Mouse (Mus musculus) E14TG2a.4 (cell line): Measurements from ENCODE around the gene Efcc1.

Source experiments
- H3K27me3 ChIP-seq: 2 replicates; pipeline ENCODE4 v1.6.1; 2014; ENCODE audit warnings: low read length, control low read depth; ENCODE audit not compliant: insufficient read depth
- H3K36me3 ChIP-seq: 2 replicates; pipeline ENCODE4 v1.6.1; 2014; ENCODE audit warnings: low read length, control low read depth; ENCODE audit not compliant: insufficient read depth
- H3K4me1 ChIP-seq: replicated peaks from 2 replicates; pipeline ENCODE4 v1.6.1; 2014; ENCODE audit warnings: low read depth, low read length, control low read depth
- H3K4me3 ChIP-seq: replicated peaks from 2 replicates; pipeline ENCODE4 v1.5.1; 2014; ENCODE audit warnings: mild to moderate bottlenecking, low read length
- H3K9me3 ChIP-seq: 2 replicates; pipeline ENCODE4 v1.6.1; 2014; ENCODE audit warnings: low read length, control low read depth
- CTCF ChIP-seq: conservative IDR thresholded peaks from 2 replicates; pipeline ENCODE4 v1.5.1; 2014; ENCODE audit warnings: low read length
- NANOG ChIP-seq: IDR thresholded peaks from 2 replicates; pipeline ENCODE4 v1.6.1; 2014; ENCODE audit warnings: borderline replicate concordance, low read length, mixed read lengths
- POU5F1 ChIP-seq: IDR thresholded peaks from 2 replicates; pipeline ENCODE4 v1.6.1; 2014; ENCODE audit warnings: low read length, borderline replicate concordance

The Efcc1 gene

DNA sequence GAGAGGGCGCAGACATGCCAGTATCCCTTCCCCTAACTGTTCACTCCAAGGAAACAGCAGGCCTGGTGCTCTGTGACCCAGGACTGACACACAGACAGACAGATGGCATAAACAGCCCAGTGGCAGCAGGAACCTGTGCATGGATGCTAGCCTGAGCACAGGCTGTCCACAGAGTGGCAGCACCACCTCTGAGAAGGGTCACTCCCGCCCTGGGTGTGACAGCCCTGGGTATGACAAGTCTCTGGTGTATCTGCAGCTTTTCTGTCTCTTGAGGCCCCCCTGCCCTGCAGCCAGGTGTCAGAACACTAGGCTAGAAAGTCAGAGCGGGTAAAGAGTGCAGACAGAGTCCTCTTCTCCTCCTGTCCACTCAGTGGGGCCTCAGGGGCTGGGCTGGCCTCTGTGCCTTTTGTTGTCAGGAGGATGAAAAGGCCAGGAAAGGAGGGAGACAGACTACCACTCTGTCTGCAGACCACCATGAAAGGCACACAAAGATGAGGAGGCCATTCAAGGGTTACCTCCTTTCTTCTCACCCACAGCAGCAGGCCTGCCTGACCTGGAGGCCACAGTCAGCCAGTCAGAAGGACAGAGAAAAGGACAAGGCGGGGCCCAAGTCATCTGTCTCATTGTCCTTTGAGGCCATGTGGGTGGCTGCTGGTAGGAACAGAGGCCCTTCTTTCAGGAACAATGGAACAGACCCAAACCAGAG lies 7.4 kb downstream of the Efcc1 start:
- Histone ChIP-seq H3K36me3 (no peaks in the 10 kb centered on the region), H3K9me3 (no peaks in the 10 kb centered on the region; the same call in 1 of the 2 replicates), H3K4me3 (no peak overlapping the region), H3K4me1 (peaks cover 6% of the 10 kb centered on the region), H3K27me3 (peaks cover 57% of the 10 kb centered on the region)
- TF ChIP-seq CTCF, result no peak
- TF ChIP-seq POU5F1, result no peak
- no peak for TF ChIP-seq NANOG

DNA sequence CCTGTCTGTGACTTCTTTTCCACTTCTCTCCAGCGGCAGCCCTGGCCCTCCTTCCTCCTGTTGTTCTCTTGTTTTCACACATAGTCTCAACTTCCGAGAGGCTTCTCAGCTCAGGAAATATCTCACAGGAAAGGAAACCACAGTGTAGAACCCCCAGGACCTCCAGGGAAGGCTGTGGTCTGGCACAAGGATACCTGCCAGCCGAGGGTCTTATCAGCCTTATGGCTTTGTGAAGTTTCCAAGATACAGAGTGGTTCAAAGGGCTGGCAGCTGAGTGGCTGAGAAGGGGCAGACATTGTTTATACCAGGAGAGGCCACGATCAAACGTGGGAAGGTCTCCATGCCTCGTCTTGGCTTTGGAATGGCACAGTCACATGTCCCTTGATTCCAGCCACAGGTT lies 9.2 kb downstream of the Efcc1 start:
- TF ChIP-seq NANOG (no peak), POU5F1 (no peak), CTCF (no peak)
- peaks cover 38% of the 10 kb centered on the region for H3K27me3 ChIP-seq
- H3K4me3 ChIP-seq, result no peak overlapping the region
- no peaks in the 10 kb centered on the region; the same call in 1 of the 2 replicates for H3K9me3 ChIP-seq
- H3K36me3 ChIP-seq, result no peaks in the 10 kb centered on the region
- H3K4me1 ChIP-seq, result no peaks in the 10 kb centered on the region; the same call in 1 of the 2 replicates

DNA sequence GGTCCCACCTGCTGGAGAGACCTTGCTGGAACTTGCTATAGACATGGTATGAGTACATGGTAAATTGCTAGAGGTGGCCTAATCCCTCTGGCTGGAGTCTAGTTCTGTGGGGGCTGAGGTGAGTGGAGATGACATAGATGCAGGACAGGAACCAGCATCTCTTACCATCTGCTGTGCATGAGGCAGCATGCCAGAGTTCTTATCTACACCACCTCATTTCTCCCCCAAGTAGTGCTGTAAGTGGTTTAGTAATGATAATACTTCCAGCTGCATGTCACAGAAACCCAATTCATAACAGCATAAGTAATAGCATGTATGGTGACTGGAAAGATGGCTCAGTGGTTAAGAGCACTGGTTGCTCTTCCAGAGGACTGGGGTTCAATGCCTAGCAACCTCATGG lies 9.8 kb downstream of the Efcc1 start:
- Histone ChIP-seq H3K27me3 (peaks cover 32% of the 10 kb centered on the region), H3K4me3 (no peak overlapping the region), H3K9me3 (no peaks in the 10 kb centered on the region), H3K4me1 (no peaks in the 10 kb centered on the region; the same call in 1 of the 2 replicates), H3K36me3 (no peaks in the 10 kb centered on the region)
- TF ChIP-seq POU5F1, result no peak
- TF ChIP-seq CTCF, result no peak
- no peak for TF ChIP-seq NANOG

DNA sequence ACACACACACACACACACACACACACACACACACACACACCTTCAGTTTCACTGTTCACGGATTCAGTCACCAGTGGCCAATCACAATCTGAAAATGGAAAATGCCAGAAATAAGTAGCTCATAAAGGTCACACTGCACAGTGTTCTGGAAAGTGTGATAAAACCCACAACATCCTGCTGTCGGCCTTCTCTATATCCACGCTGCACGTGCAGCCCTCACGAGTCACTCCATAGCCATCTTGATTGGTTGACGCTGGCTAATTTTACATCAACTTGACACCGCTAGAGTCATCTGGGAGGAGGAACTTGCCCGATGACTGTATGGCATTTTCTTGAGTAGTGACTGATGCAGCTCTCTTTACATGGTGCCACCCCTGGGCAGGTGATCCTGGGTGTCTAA lies 11.3 kb downstream of the Efcc1 start:
- Histone ChIP-seq H3K36me3 (no peaks in the 10 kb centered on the region), H3K9me3 (no peaks in the 10 kb centered on the region), H3K4me1 (no peaks in the 10 kb centered on the region; the same call in 1 of the 2 replicates), H3K27me3 (peaks cover 20% of the 10 kb centered on the region), H3K4me3 (no peak overlapping the region)
- TF ChIP-seq CTCF (no peak), POU5F1 (no peak), NANOG (no peak)

DNA sequence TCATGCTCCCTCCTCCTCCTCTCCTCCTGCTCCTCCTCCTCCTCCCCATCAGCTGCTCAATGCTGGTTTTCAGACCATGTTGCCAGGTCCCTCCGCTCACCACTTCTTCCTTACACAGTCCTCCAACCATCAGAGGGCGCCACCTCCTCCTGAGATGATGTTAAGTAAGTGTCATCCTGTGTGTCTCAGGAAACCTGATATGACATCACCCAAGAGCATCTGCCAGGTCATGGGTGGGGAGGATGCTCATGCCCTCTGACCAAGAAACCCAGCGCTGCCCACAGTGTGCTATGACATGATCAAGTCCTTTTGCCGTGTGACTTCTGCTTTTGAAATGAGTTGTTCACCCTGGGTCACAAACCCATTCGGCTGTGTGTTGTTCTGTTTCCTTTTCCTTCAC lies 12.1 kb downstream of the Efcc1 start:
- no peaks in the 10 kb centered on the region for H3K36me3 ChIP-seq
- TF ChIP-seq POU5F1, result no peak
- peak; percentile 36; the same call in 1 of the 2 replicates for TF ChIP-seq CTCF
- H3K4me1 ChIP-seq, result no peaks in the 10 kb centered on the region; the same call in 1 of the 2 replicates
- no peak overlapping the region for H3K4me3 ChIP-seq
- peaks cover 17% of the 10 kb centered on the region for H3K27me3 ChIP-seq
- H3K9me3 ChIP-seq, result no peaks in the 10 kb centered on the region

DNA sequence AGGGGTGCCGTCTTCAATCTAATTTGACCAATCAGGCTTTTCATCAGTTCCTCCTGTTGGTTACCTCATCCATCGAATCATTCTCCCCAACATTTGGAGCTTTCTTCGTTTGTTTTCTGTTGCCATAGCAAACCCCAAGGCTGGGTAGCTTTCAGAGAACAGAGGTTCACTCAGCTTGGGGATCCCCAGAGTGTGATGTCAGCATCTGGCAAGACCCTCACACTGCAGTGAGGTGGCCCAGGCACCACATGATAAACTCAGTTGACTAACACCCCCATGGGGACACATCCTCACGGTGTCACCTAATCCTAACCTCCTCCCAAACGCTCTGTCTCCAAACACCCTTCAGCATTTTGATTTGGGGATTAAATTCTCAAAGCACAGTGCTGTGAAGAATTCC lies 12.6 kb downstream of the Efcc1 start:
- Histone ChIP-seq H3K36me3 (no peaks in the 10 kb centered on the region), H3K4me1 (no peaks in the 10 kb centered on the region), H3K27me3 (peaks cover 12% of the 10 kb centered on the region), H3K4me3 (no peak overlapping the region), H3K9me3 (no peaks in the 10 kb centered on the region)
- TF ChIP-seq CTCF, result no peak
- TF ChIP-seq NANOG, result no peak
- TF ChIP-seq POU5F1, result no peak

DNA sequence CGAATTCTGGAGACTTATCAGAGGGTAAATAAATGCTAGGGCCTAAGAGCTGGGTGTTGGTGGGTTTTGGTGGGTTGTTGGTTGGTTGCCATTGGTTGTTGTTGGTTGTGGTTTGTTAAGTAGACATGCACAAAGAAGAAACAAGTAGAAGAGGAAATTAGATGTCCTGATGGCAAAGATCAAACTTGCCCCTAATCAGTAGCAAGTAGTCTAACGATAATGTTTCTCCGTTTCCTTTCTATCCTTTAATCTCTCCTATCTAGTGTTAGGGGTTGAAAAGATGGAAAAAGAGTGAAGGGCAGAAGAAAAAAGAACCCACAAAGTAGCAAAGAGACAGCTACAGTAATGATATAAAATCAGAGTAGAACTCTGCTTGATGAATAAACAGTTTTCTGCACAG lies 14.0 kb downstream of the Efcc1 start:
- no peaks in the 10 kb centered on the region for H3K36me3 ChIP-seq
- peaks cover 9% of the 10 kb centered on the region; the same call in 1 of the 2 replicates for H3K9me3 ChIP-seq
- H3K27me3 ChIP-seq, result peaks cover 5% of the 10 kb centered on the region; the same call in 1 of the 2 replicates
- no peaks in the 10 kb centered on the region for H3K4me1 ChIP-seq
- TF ChIP-seq NANOG (no peak), CTCF (no peak), POU5F1 (no peak)
- no peak overlapping the region for H3K4me3 ChIP-seq

DNA sequence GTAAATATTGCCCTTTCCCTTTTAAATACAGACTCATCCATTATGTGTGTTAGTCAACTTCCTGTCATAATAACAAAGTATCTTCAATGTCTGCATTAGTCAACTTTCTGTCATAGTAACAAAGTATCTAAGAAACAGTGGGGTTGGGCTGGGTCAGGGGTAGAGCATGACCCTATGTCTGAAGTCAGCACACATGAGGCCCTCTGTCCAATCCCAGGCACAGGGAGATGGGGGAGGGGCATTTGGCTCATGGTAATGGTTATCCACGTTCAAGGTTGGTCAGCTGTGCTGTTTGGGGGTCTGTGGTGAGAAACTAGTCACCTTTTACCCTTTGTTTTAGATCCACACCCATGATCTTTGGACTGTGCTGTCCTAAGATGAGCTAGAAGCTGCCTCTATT lies 14.6 kb downstream of the Efcc1 start:
- H3K9me3 ChIP-seq, result peaks cover 9% of the 10 kb centered on the region; the same call in 1 of the 2 replicates
- TF ChIP-seq NANOG, result no peak
- no peak for TF ChIP-seq POU5F1
- no peak for TF ChIP-seq CTCF
- H3K27me3 ChIP-seq, result 0 out of 2 replicates have a peak, but pooled peaks cover under 1% of the 10 kb centered on the region
- H3K36me3 ChIP-seq, result no peaks in the 10 kb centered on the region
- no peaks in the 10 kb centered on the region for H3K4me1 ChIP-seq
- no peak overlapping the region for H3K4me3 ChIP-seq

DNA sequence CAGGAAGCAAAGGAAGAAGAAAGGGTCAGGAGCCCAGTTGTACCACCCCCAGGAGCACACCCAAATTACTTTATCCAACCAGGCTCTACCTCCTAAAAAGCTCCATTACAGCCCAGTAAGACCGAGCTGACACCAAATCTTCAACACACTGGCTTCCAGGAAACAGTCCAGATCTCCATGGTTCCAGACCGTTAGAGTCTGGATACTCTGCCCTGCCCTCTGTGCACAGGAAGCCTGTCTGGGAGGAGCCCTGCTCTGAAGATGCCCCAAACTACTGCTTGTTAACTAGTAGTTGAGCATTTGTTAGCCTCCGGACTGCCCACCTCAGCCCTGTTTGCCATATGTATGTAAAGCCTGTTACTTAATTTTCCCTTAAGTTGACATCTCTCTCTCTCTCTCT lies 15.4 kb downstream of the Efcc1 start:
- TF ChIP-seq POU5F1 (no peak), CTCF (no peak), NANOG (no peak)
- no peak overlapping the region for H3K4me3 ChIP-seq
- no peaks in the 10 kb centered on the region for H3K27me3 ChIP-seq
- H3K36me3 ChIP-seq, result no peaks in the 10 kb centered on the region
- H3K9me3 ChIP-seq, result peaks cover 9% of the 10 kb centered on the region; the same call in 1 of the 2 replicates
- no peaks in the 10 kb centered on the region for H3K4me1 ChIP-seq
